Mouse (Mus musculus) spleen, postnatal 10 days (tissue): ENCODE measurements around the gene Aqp5.

ENCODE experiments used
- DNase-seq, 2 experiments: peaks; one replicate each; pipeline ENCODE4 v3.0.0; 2021 to 2022; ENCODE audit warnings: low spot score in 2 of 2

Aqp5 gene

DNA sequence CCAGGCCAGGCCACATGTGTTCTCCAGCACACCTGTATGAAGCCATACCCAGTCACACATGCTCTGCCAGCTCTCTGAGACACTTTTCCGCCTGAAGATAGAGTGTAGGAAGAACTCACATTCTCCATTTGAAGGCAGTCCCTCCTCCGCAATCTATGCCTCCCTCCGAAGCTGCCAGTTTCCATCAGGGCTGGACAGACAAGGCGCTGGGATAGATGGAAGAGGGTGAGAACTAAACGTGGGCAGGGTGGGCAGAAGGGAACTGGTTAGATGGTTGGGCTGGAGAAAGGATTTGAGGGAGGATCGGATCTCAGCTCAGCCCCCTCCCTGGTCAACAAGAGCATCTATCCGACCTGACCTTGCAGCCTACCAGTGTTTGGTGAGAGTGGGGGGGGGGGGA is 6.3 kb downstream of the Aqp5 start:
- DNase-seq: no peak

DNA sequence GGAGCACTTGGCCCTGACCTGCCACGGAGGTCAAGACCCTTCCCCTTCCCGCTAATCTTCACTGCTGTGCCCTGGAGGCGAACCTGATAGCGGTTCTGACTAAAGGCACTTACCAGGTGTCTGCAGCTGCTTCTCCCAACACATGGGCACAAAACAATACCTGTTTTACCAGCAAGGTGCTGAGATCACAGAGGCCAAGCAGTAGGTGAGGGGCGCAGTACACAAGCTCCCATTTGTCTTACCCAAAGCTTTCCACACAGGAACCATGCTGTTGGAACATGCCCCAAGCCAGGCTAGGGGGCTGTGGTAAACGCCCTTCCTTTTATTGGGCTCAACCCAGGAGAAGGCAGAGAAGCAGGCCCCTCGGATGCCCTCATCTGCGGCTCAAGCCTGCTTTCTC is 7.0 kb downstream of the Aqp5 start:
- no peak for DNase-seq

DNA sequence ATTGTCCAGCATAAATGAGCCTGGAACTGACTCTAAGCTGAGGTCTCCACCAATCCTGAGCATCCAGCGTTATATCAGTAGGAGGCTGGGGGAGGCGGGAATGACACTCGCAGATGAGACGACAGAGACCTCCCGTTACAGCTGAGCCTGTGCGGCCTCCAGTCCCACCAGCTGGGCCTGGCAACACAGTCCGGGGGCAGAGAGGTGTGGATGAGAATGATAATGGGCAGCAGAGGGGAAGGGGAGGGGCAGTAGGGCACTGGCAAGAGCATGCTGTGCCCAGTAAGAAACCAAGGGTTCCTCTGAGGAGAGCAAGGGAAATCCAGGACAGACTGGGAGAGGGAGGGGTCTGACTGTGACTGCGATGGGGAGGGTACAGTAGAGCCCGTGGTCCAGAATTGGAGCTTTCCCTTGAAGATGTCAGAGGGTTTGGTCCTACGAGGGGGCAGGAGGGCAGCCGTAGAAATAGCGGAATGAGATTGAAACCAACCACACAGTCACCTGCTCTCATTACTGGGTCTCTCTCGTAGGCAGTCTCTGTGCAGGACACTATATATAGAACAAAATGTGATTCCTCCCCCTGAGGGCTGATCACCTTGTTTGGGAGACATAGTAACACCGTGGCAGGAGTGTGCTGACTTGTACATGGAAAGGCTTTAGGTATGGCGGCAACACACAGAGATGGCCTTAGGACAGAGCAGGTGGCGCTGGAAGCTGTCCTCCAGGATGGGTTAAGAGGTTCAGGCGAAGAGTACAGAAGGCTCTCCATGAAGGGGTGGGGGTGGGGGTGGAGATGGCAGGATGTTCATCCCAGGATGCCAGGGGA is 8.9 kb downstream of the Aqp5 start:
- DNase-seq: no peak

DNA sequence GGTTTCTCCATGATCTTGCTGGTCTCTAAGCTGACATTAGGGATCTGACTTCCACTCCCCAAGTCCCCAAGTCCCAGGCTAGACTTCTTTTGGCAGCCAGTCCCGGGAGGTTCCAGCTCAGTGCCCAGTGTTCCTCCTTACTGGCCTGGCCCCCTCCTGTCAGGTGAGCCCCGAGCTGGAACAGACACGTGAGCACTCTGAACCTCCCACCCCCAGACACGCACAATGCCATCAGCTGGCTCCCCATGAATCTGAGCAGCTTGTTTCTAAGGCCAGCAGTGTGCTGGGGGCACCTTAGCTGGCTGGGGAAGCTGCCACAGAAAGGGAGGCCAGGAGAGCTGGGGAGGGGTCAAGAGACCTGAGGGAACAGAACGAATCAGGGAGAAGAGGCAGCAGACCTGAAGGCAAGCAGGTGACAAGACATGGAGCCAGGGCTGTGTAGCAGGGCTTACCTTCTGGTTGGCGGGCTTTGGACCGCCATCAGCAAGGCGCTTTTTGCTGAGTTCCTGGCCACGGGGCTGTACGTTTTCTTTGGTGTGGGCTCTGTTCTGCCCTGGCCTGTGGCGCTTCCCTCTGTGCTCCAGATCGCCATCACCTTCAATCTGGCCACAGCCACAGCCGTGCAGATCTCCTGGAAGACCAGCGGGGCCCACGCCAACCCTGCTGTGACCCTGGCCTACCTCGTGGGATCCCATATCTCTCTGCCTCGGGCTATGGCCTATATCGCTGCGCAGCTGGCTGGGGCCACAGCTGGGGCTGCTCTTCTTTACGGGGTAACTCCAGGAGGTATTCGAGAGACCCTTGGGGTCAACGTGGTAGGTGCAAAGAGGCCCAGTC is 10.6 kb downstream of the Aqp5 start, which contains the start of gene Aqp6:
Gene Aqp6, plus strand, starts transcription at position 415 of the 837 bp plus-strand sequence.
- DNase-seq: no peak

DNA sequence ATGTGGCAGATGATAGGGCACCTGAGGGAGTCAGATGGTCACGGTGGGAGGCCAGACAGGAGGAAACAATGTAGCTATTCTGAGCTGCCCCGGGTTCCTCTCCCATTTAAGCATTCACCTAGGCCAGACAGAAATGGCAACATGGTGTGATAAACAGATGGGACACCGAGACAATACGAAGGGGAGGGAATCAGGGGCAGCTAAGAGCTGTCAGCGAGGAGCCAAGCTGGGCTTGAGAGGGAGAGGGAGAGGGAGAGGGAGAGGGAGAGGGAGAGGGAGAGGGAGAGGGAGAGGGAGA is 11.2 kb downstream of the Aqp5 start:
- DNase-seq: no peak

DNA sequence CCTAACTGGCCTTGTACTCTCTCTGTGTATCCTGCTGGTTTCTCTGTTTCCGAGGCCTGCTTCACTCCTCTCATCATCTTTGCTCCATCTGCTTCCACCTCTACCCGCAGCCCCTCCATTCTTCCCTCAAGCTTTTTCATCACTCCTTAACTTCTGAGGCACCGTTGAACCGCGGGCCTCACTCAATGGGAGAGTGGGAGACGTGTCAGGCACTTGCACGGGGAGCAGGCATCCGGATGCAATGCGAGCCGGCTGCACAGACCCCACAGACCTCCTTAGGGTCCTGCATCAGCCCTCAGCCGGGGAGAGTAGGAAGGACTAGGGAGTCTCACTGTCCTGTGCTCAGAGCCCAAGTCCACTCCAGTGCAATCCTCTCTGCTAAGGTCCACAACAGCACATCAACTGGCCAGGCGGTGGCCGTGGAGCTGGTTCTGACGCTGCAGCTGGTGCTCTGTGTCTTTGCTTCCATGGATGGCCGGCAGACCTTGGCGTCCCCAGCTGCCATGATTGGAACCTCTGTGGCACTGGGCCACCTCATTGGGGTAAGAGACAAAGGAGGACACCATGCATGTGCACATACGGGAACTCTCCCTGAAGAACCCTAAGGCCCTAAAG is 11.7 kb downstream of the Aqp5 start:
- DNase-seq: no peak

DNA sequence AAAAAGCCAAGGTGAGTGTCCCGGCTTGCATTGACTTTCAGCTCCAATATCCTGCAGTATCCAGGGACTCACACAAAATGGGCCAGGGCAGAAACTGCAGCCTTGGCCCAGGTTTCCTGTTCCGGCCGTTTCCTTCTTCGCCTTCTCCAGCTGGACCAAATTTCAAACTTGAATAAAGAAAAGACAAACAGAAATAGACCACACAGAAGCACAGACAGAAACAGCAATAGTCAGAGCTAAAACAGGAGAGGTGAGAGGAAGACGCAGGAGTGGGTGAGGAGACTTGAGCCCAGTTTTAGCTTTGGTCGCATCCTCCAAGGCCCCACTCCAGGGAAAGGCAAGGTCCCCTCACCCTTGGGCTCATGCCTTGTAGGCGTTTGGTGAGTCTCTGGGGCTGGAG is 12.6 kb downstream of the Aqp5 start:
- no peak for DNase-seq

DNA sequence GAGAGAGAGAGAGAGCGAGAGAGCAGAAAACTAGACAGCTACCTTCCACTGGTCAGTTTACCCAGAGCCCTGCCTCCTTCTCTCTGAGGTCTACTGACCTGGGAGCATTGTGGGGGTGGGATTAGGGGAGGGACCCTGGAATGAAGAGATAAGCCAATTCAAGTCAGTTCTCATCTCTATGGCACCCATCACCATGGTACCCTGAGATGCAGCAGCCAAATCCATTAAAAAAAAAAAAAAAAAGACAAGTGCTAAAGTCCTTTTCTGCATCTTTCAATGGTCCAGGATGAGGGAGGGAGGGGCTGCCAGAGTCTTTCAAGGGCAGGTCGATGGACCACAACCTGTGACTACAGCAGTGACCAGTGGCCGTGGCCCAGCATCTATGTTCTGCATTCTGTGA is 15.0 kb downstream of the Aqp5 start:
- no peak for DNase-seq

DNA sequence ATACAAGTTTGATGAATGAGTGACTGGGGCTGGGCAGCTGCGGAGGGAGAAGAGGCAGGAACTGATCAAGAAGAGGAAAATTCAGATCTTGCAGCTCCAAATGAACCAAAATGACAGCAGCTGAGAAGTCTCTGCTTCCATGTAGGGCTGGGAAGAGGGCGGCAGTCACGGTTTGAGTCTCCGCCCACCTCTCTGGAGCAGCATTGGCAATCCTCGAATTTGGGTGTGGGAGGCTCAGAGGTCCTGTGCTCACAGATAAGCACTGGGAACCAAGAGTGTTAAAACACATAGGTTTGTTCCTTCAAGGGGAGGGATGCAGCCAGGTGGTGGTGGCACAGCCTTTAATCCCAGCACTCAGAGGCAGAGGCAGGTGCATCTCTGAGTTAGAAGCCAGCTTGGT is 15.9 kb downstream of the Aqp5 start:
- DNase-seq: peak in 1 of 2 experiments; percentile 49

DNA sequence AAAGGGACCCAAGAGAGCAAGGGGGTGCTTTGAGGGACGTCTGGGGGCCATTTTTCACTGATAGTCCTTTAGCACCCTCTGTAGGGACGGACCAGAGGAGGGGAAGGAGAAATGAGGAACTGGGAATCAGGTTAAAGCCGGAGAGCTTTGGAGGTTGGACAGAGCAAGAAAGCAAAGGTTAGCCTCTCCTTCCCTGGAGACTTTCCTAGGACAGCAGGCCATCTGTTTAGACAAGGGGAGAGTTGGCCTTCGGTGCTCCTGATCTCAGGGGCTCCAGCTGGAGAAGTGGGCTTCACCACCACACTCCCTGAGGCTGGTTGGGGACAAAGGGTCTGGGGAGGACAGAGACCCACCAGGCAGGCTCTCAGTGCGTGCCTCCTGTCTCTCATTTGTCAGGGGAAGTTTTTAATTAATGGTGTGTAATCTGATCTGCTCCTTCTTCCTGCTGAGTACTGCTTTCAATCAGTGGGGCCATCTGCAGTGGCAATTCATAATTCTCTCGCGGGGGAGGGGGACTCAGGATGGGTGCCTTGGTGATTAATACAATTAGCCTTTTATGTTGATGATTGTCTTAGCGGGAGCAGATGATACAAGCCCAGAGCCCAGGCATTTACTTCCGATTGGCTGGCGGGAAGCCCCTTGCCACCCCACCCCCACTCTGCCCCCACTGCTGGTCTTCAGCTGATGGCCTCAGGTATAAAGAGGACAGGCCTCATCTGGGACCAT is 17.0 kb downstream of the Aqp5 start:
- no peak for DNase-seq

DNA sequence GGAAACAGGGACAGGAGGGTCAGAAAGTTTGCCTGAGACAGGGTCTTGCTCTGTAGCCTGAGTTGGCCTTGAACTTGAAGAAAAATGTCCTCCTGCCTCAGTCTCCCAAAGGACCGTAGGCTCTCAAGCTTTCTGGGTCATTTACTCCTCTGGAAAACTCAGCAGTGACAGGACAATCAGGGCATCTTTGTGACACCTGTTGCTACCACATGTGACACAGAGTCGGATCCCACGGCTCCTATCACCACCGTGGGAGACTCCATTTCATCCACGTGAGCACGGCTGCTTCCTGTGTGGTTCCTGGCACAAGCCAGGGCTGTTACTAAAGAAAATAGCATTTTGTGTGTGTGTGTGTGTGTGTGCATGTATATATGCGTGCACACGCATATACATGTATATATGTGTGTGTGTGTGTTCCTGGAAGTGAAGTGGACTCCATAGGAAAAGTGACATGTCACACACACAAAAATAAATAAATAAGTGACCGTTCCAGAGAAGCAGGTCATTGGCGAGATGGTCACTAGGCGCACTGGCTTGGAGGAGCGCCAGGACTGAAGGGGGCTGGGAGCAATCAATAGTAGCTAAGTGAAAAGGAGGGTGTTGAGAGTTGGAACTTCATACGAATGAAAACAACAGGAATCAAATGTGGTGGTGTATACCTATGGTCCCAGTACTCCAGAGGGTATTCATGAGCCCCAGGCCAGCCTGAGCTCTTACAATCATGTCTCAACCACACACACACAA is 18.0 kb downstream of the Aqp5 start:
- no peak for DNase-seq

DNA sequence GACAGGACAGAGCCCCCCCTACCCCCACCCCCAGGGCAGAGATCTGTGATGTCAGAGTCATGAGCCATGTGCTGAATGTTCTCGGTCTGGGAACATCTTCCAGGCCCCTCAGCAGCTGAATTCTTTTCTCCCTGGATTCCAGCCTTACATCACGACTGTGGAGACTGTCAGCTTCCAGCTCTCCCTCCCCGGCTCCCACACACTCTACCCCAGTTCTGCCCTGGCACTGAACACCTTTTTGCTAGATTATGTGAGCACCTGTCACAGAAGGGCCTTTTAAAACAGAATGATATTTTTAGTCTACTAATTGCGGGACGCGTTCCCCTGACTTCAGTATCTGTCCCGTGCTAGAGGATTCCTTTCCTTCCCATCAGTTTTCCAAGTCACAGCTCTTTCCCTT is 21.0 kb downstream of the Aqp5 start:
- no peak for DNase-seq

DNA sequence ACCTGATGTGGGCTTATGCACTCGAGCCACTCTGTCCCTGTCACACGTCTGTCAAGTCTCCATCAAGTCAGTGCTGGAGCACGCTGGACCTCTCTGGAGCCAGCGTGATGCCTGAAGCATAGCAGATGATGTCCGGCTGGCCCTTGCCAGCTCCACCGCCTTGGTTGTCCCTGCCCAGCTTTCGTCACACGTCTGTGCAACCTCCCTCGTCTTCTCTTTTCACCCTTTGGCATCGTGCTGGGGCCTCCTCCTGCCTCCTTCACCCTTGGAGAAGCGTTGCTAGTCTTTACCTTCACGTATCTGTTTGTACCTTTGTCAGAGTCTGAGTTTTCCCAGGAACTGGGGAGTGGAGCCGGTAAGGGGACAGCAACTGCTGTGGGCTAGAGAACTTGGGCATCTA is 23.7 kb downstream of the Aqp5 start:
- DNase-seq: no peak

DNA sequence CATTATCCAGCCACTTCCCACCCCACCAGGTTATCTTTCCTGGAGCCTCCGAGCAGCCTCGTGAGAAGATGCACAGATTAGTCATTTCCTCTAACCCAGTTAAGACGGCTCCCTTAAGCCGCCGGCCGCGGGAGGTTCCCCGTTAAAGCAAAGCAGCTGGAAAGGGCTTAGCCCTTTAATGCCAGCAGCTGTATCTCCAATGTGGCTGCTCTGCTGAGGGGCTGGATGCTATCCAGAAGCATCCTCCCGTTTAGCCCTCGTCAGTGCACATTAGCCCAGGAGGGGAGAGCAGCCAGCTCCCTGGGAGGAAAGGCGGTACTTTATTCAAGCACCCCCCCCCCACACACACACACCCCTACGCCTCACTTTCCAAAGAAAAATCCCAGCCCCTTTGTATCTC is 24.2 kb downstream of the Aqp5 start:
- no peak for DNase-seq

DNA sequence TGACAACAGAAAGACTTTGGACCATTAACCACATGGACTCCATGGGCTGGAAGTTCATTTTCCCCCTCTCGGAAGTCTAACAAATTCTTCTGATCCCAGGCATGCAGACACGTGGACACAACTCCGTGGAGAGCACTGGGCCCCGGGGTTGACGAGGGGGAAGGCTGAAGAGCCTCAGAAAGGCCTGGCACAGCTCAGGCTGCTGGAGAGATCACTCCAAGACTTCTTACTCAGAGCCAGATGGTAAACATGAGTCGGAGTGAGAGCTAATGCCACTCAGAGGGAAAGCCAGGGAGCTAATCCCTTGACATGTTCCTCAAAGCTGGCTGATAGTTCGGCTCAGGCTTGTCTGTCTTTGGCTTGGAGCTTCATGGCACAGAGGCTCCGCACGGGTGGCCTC is 24.7 kb downstream of the Aqp5 start:
- no peak for DNase-seq

DNA sequence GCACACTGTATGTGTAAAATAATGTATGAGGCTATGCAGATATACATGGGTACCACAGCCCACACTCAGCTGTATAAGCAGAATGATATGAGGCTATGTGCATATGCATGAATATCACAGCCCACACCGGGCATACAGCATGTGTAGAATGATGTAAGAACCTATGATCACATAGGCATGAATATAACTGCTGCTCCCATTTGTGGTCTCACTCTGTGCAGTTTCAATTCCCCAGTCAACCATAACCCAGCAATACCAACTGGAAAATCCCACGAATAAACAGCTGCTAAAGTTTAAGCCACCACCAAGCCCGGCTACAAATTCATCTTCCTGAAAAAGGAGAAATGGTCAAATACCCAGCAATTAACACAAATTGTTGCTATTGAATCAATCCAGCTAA is 28.0 kb downstream of the Aqp5 start:
- no peak for DNase-seq

DNA sequence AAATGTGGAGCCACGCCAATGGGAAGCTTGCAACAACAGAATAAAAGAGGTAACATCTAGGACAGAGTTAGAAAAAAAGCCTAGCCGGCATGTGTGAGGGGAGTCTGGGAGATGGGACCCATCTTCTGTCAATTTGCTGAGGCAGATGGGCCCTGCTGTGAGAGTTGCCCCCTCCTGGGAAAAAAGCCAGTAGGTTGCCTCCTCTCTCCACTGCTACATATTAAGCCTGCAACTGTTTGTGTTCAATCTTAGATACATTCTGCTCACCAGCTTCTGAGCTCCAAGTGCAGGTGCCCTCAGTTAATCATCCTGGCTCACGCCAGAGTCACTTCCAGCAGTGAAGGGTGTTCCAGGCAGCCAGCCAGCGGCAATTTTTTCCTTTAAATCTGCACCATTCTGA is 29.2 kb downstream of the Aqp5 start:
- no peak for DNase-seq

DNA sequence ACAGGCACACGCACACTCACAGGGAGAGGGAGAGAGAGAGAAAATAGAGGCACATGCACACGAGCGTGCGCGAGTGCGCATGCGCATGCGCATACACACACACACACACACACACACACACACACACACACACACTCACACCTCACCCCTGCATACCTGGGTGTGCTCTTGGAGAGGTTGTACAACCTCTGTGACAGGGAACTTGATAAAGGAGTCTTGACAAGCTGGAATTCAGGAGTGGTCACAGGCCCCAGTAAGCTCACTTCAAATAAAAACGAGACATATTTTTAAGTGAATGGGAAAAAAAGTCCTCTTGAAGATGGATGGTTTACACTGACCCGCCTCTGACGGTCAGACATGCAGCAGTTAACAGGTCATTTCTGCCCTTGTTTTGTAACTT is 31.5 kb downstream of the Aqp5 start:
- no peak for DNase-seq

DNA sequence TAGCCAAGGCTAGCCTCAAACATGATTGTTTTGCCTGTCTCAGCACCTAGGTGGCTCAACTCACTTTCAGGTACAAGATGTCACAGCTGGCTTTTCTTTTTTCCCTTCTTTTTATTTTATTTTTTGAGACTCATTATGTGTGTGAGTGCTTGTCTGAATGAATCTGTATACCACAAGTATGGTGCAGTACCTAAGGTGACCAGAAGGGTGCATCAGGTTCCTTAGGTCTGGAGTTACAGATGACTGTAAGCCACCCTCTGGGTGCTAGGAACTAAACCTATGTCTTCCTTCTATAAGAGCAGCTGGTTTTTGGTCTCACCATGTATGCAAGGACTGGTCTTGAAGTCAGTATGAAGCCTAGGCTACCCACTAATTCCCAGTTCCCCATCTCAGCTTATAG is 41.0 kb downstream of the Aqp5 start:
- peak in 1 of 2 experiments; percentile 53 for DNase-seq

DNA sequence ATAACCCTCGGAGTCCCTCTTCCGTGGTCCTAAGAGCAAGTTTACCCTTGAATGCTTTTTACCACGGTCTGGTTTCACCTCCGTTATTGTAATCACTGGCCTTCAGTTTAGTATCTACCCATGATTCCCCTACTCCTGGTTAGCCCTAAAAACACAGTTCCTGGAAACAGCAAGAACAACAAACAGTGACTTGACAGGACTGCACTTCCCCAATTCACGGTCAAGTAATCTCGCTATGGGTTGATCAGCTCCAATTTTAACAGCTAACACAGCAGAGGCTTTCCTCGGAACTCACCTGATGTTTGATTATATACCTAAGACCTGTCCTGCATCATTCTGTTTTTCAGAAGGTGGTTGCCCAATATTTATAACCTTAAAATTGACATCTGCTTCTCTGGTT is 44.1 kb downstream of the Aqp5 start:
- no peak for DNase-seq

DNA sequence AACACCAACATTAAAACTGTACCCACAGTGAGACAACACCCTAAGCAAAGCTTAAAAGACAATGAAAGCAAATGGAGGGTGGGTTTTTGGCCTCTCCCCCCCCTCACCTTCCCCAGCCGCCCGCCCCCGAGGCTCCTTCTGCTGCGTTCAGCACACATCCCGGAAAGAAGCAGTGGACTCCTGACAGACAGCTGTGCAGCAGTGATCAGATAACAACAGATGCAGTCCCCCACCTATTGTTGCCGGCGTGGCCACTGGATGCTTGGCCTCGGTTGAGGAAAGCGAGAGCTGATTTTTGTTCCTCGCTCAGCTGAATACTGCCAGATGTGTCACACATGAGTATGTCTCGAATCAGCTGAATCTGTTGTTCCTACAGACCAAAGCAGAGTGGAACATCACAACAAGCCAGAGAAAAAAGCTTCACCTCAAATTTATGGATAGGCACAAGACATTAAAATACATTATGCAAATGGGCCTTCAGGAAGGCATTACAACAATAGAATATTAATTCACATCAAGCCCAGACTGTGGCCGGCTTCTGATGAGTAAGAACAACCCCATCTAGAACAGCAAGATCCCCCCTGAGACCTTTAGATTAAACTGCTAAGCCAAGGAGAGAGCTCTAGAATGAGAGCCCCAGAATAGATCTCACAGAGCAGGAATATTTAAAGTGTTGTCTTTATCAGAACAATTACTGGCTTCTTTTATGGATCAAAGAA is 47.0 kb downstream of the Aqp5 start:
- no peak for DNase-seq
